Mouse (Mus musculus): ENCODE measurements at regions not wholly inside any gene's neighbourhood (a gene's known extent, or its start where the extent isn't known, plus 50 kb on each side); places are given as distances from the start of the nearest gene placed in this dataset.

- Histone ChIP-seq H3K27ac (ENCODE audit: low read depth, low read length) (no peak overlapping the region), H3K9me3 (ENCODE audit: control insufficient read depth, low read length) (no peaks in the 10 kb centered on the region), H3K27me3 (ENCODE audit: control insufficient read depth, insufficient read depth, low read length) (no peaks in the 10 kb centered on the region), H3K4me2 (ENCODE audit: low read depth, low read length, severe bottlenecking) (no peak overlapping the region), H3K4me3 (ENCODE audit: low read depth, low read length) (no peak overlapping the region), H3K4me1 (replicated peaks; ENCODE audit: control insufficient read depth, insufficient read depth, low read length) (0 out of 2 replicates have a peak, but pooled peaks cover 4% of the 10 kb centered on the region), H3K36me3 (ENCODE audit: control insufficient read depth, insufficient read depth, low read length) (no peaks in the 10 kb centered on the region), H3K9ac (ENCODE audit: low read length) (no peak overlapping the region)
- DNase-seq (ENCODE audit: low spot score) = no peak
- 17% methylated on average over 3 of the region's 3 CpGs for WGBS
- no peak for ATAC-seq (replicated peaks; ENCODE audit: low FRiP score)
Measured at GRCm38 (mm10) chr4:127846321-127846720, 124.4 kb downstream of the CK137956 start.

GRCm38 (mm10) chr4:127843421-127843820 lies 127.3 kb downstream of the CK137956 start:
- 86% methylated on average over 7 of the region's 7 CpGs for WGBS
- Histone ChIP-seq H3K4me1 (replicated peaks; ENCODE audit: control insufficient read depth, insufficient read depth, low read length) (0 out of 2 replicates have a peak, but pooled peaks cover 4% of the 10 kb centered on the region), H3K27ac (ENCODE audit: low read depth, low read length) (no peak overlapping the region), H3K4me2 (ENCODE audit: low read depth, low read length, severe bottlenecking) (no peak overlapping the region), H3K27me3 (ENCODE audit: control insufficient read depth, insufficient read depth, low read length) (no peaks in the 10 kb centered on the region), H3K9me3 (ENCODE audit: control insufficient read depth, low read length) (no peaks in the 10 kb centered on the region; the same call in 1 of the 2 replicates), H3K36me3 (ENCODE audit: control insufficient read depth, insufficient read depth, low read length) (no peaks in the 10 kb centered on the region), H3K4me3 (ENCODE audit: low read depth, low read length) (no peak overlapping the region), H3K9ac (ENCODE audit: low read length) (no peak overlapping the region)
- DNase-seq (ENCODE audit: low spot score) = no peak
- no peak for ATAC-seq (replicated peaks; ENCODE audit: low FRiP score)

GRCm38 (mm10) chr4:127833668-127834067 lies 137.1 kb downstream of the CK137956 start:
- Histone ChIP-seq H3K4me1 (replicated peaks; ENCODE audit: control insufficient read depth, insufficient read depth, low read length) (no peaks in the 10 kb centered on the region), H3K9me3 (ENCODE audit: control insufficient read depth, low read length) (no peaks in the 10 kb centered on the region), H3K27ac (ENCODE audit: low read depth, low read length) (no peak overlapping the region), H3K4me2 (ENCODE audit: low read depth, low read length, severe bottlenecking) (no peak overlapping the region), H3K4me3 (ENCODE audit: low read depth, low read length) (no peak overlapping the region), H3K9ac (ENCODE audit: low read length) (no peak overlapping the region), H3K27me3 (ENCODE audit: control insufficient read depth, insufficient read depth, low read length) (no peaks in the 10 kb centered on the region), H3K36me3 (ENCODE audit: control insufficient read depth, insufficient read depth, low read length) (no peaks in the 10 kb centered on the region)
- ATAC-seq (replicated peaks; ENCODE audit: low FRiP score) (no peak), DNase-seq (ENCODE audit: low spot score) (no peak)
- 86% methylated on average over 6 of the region's 6 CpGs for WGBS

DNA sequence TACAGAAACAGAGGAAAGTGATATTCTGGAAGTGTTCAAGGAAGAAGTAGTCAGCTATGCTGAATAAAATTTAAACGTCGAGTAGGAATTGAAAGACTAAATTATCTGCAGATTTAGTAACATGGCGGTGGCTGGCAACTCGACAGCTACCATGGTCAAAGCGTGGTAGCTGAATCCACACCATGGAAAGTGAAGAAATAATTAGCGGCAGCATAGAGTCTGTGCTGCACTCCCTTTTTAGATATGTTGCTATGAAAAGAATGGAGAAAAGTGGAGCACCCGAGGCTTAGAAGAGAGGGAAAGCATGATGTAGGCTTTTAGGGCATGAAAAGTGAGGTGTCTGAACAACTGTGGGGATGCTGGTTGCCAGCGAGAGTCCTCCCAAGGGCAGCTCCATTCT lies 143.8 kb downstream of the CK137956 start:
- Histone ChIP-seq H3K9ac (ENCODE audit: low read length) (no peak overlapping the region), H3K4me3 (ENCODE audit: low read depth, low read length) (no peak overlapping the region), H3K4me2 (ENCODE audit: low read depth, low read length, severe bottlenecking) (no peak overlapping the region), H3K27ac (ENCODE audit: low read depth, low read length) (no peak overlapping the region), H3K27me3 (ENCODE audit: control insufficient read depth, insufficient read depth, low read length) (no peaks in the 10 kb centered on the region), H3K4me1 (replicated peaks; ENCODE audit: control insufficient read depth, insufficient read depth, low read length) (no peaks in the 10 kb centered on the region), H3K9me3 (ENCODE audit: control insufficient read depth, low read length) (no peaks in the 10 kb centered on the region), H3K36me3 (ENCODE audit: control insufficient read depth, insufficient read depth, low read length) (no peaks in the 10 kb centered on the region)
- no peak for DNase-seq (ENCODE audit: low spot score)
- ATAC-seq (replicated peaks; ENCODE audit: low FRiP score) = no peak
- 89% methylated on average over 8 of the region's 8 CpGs for WGBS

DNA sequence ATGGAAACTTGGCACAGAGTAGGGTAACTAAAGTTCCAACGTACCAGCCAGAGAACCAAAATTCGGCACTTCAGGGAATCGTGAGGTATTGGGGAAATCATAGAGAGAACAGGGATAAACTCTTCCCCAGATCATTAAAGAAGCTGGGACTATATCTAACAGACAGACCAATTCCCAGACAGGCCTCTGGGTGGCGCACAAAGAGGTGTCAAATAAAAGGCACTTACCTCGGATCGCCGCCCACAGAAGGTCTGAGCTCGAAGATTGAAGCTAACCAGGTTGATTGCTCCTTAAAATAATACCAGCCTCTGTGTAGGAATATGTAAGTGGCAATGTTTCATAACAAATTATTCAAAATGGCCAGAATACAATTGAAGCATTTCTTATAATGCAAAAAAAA lies 151.2 kb downstream of the CK137956 start:
- H3K9me3 ChIP-seq (ENCODE audit: control insufficient read depth, low read length) = no peaks in the 10 kb centered on the region
- ATAC-seq (replicated peaks; ENCODE audit: low FRiP score) (no peak), DNase-seq (ENCODE audit: low spot score) (no peak)
- H3K27ac ChIP-seq (ENCODE audit: low read depth, low read length) = no peak overlapping the region
- no peak overlapping the region for H3K4me2 ChIP-seq (ENCODE audit: low read depth, low read length, severe bottlenecking)
- H3K36me3 ChIP-seq (ENCODE audit: control insufficient read depth, insufficient read depth, low read length) = no peaks in the 10 kb centered on the region
- H3K27me3 ChIP-seq (ENCODE audit: control insufficient read depth, insufficient read depth, low read length) = no peaks in the 10 kb centered on the region
- 75% methylated on average over 8 of the region's 8 CpGs for WGBS
- no peaks in the 10 kb centered on the region for H3K4me1 ChIP-seq (replicated peaks; ENCODE audit: control insufficient read depth, insufficient read depth, low read length)
- no peak overlapping the region for H3K4me3 ChIP-seq (ENCODE audit: low read depth, low read length)
- H3K9ac ChIP-seq (ENCODE audit: low read length) = no peak overlapping the region

DNA sequence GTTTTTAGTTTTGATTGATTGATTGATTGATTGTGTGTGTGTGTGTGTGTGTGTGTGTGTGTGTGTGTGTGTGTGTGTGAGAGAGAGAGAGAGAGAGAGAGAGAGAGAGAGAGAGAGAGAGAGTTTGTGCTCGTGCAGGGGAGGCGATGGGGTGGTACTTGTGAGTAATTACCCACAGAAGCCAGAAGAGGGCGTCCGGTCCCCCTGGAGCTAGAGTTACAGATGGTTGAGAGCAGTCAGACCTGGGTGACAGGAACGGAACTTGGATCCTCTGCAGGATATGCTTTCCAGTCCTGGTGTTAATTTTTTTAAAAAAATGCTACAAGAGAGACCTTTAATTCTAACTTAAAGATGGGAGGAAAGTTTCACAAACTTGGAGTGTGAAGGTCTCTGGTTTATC lies 151.7 kb downstream of the CK137956 start:
- H3K27me3 ChIP-seq (ENCODE audit: control insufficient read depth, insufficient read depth, low read length) = no peaks in the 10 kb centered on the region
- H3K36me3 ChIP-seq (ENCODE audit: control insufficient read depth, insufficient read depth, low read length) = no peaks in the 10 kb centered on the region
- WGBS = 73% methylated on average over 5 of the region's 5 CpGs
- H3K27ac ChIP-seq (ENCODE audit: low read depth, low read length) = no peak overlapping the region
- H3K9ac ChIP-seq (ENCODE audit: low read length) = no peak overlapping the region
- DNase-seq (ENCODE audit: low spot score) (no peak), ATAC-seq (replicated peaks; ENCODE audit: low FRiP score) (no peak)
- H3K4me1 ChIP-seq (replicated peaks; ENCODE audit: control insufficient read depth, insufficient read depth, low read length) = no peaks in the 10 kb centered on the region
- no peak overlapping the region for H3K4me2 ChIP-seq (ENCODE audit: low read depth, low read length, severe bottlenecking)
- no peak overlapping the region for H3K4me3 ChIP-seq (ENCODE audit: low read depth, low read length)
- no peaks in the 10 kb centered on the region for H3K9me3 ChIP-seq (ENCODE audit: control insufficient read depth, low read length)

DNA sequence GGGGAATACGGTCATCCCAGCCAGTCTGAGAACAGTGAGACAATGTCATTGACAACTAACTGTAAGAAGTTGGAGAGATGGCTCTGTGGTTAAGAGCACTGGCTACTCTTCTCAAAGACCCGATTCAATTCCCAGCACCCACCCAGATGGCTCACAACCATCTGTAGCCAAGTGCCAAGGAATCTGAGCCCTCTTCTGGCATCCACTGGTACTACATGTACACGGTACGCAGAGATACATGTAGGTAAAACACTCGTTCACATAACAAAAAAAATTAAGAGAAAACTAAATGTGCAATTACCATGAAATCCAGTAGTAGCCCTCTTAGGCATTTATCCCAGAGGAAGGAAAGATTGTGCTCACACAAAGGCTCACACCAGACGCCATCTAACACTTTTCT lies 156.1 kb downstream of the CK137956 start:
- Histone ChIP-seq H3K36me3 (ENCODE audit: control insufficient read depth, insufficient read depth, low read length) (no peaks in the 10 kb centered on the region), H3K9ac (ENCODE audit: low read length) (no peak overlapping the region), H3K27ac (ENCODE audit: low read depth, low read length) (no peak overlapping the region), H3K9me3 (ENCODE audit: control insufficient read depth, low read length) (no peaks in the 10 kb centered on the region; the same call in 1 of the 2 replicates), H3K4me3 (ENCODE audit: low read depth, low read length) (no peak overlapping the region), H3K27me3 (ENCODE audit: control insufficient read depth, insufficient read depth, low read length) (no peaks in the 10 kb centered on the region), H3K4me2 (ENCODE audit: low read depth, low read length, severe bottlenecking) (no peak overlapping the region), H3K4me1 (replicated peaks; ENCODE audit: control insufficient read depth, insufficient read depth, low read length) (no peaks in the 10 kb centered on the region)
- WGBS = 88% methylated on average over 6 of the region's 6 CpGs
- no peak for DNase-seq (ENCODE audit: low spot score)
- ATAC-seq (replicated peaks; ENCODE audit: low FRiP score) = no peak

GRCm38 (mm10) chr4:127812047-127812545 lies 158.7 kb downstream of the CK137956 start:
- WGBS = 72% methylated on average over 3 of the region's 3 CpGs

GRCm38 (mm10) chr4:127810899-127811510 lies 159.7 kb downstream of the CK137956 start:
- no peaks in the 10 kb centered on the region for H3K27me3 ChIP-seq (ENCODE audit: control insufficient read depth, insufficient read depth, low read length)
- ATAC-seq (replicated peaks; ENCODE audit: low FRiP score) (no peak), DNase-seq (ENCODE audit: low spot score) (no peak)
- WGBS = 91% methylated on average over 7 of the region's 7 CpGs
- no peak overlapping the region for H3K4me3 ChIP-seq (ENCODE audit: low read depth, low read length)
- no peak overlapping the region for H3K27ac ChIP-seq (ENCODE audit: low read depth, low read length)
- H3K36me3 ChIP-seq (ENCODE audit: control insufficient read depth, insufficient read depth, low read length) = no peaks in the 10 kb centered on the region
- H3K9me3 ChIP-seq (ENCODE audit: control insufficient read depth, low read length) = no peaks in the 10 kb centered on the region; the same call in 1 of the 2 replicates
- H3K9ac ChIP-seq (ENCODE audit: low read length) = no peak overlapping the region
- no peak overlapping the region for H3K4me2 ChIP-seq (ENCODE audit: low read depth, low read length, severe bottlenecking)
- H3K4me1 ChIP-seq (replicated peaks; ENCODE audit: control insufficient read depth, insufficient read depth, low read length) = no peaks in the 10 kb centered on the region

More at GRCm38 (mm10) chr4:127812047-127812545, 158.7 kb downstream of the CK137956 start:
- H3K4me3 ChIP-seq (ENCODE audit: low read depth, low read length) = no peak overlapping the region
- H3K4me2 ChIP-seq (ENCODE audit: low read depth, low read length, severe bottlenecking) = no peak overlapping the region
- H3K27ac ChIP-seq (ENCODE audit: low read depth, low read length) = no peak overlapping the region
- no peaks in the 10 kb centered on the region for H3K4me1 ChIP-seq (replicated peaks; ENCODE audit: control insufficient read depth, insufficient read depth, low read length)
- H3K36me3 ChIP-seq (ENCODE audit: control insufficient read depth, insufficient read depth, low read length) = no peaks in the 10 kb centered on the region
- no peaks in the 10 kb centered on the region for H3K27me3 ChIP-seq (ENCODE audit: control insufficient read depth, insufficient read depth, low read length)
- no peak overlapping the region for H3K9ac ChIP-seq (ENCODE audit: low read length)
- ATAC-seq (replicated peaks; ENCODE audit: low FRiP score) = no peak
- no peak for DNase-seq (ENCODE audit: low spot score)
- no peaks in the 10 kb centered on the region; the same call in 1 of the 2 replicates for H3K9me3 ChIP-seq (ENCODE audit: control insufficient read depth, low read length)

All from forebrain, embryonic 11.5 days (tissue).